Mouse (Mus musculus) heart, adult 2 months (tissue): ENCODE results near the gene Cpa3.

Experiments
- CTCF ChIP-seq: fragments of 200-600 bp; IDR thresholded peaks from 2 replicates; pipeline ENCODE4 v1.8.1; 2022; ENCODE audit warnings: antibody characterized with exemption, mild to moderate bottlenecking, moderate library complexity
- POLR2A ChIP-seq: fragments of 200-500 bp; IDR thresholded peaks from 2 replicates; pipeline ENCODE4 v1.6.1; 2011; ENCODE audit warnings: mild to moderate bottlenecking, low read depth, low read length, control low read depth; ENCODE audit not compliant: insufficient read depth

DNA sequence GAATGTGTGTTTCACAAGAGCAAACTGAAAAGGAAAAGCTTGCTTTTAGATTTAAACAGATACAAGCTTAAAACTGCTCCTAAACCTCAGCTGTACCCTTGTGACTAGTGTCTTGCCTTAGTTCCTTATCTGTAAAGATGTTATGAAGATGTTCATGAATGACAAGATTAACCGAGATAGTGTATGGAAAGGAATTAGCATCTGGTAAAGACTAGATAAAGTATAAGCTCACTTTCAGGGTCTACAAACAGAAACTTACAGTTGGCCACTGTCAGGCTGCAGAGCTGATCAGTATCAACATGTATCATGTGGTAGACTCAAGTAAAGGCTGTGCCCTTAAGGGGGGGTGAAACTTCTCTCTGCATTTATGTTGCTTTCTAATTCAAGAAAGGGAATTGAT, 1.9 kb upstream of the Cpa3 start:
- TF ChIP-seq POLR2A (no peak), CTCF (no peak)
